24 mouse cellular contexts compared by ENCODE assay signal in the genomic region with DNA sequence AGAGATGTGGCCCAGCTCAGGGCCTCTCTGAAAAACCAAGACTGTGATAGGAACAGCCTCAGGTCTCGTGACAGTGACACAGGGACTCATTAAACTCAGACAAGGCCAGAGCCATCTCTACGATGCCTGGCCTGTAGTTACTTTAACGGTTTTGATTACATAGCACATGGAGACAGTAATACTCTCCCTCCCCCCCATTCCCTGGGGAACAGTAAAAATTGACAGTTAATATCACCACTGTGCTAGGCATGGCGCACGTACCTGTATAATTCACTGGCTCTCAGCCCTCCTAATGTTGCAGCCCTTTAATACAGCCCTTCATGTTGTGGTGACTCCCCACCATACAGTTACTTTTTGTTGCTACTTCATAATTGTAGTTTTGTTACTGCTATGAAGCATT. TPM values are rescaled to one million over a fixed set of nuclear protein-coding genes. Genes with fewer than 3 reads are reported as not detected.
DNase-seq lines count a peak whose midpoint lies in the region; ATAC-seq and TF ChIP-seq lines count a peak whose summit lies in the region.
"Had no signal": no experiment of that assay in that cellular context is flagged by ENCODE, and none has a peak within 500 bp of the region (broad histone marks: within the 10 kb centered on the region; RNA-seq: fewer than 3 reads in every experiment).

No protein-coding gene starts in this region.

- TF ChIP-seq CTCF in forebrain, postnatal 0 days (IDR thresholded peaks at IDR 0.05; ENCODE audit: low read depth), result no peak

- peaks cover 53% of the 10 kb centered on the region for H3K36me3 ChIP-seq in forebrain, embryonic 12.5 days (replicated peaks)
- H3K36me3 ChIP-seq in forebrain, postnatal 0 days (ENCODE audit: insufficient read depth), result peaks cover 49% of the 10 kb centered on the region
- peaks cover 66% of the 10 kb centered on the region for H3K36me3 ChIP-seq in midbrain, embryonic 13.5 days
- H3K36me3 ChIP-seq in midbrain, embryonic 10.5 days, result peaks cover 73% of the 10 kb centered on the region
- peaks cover 45% of the 10 kb centered on the region for H3K36me3 ChIP-seq in hindbrain, embryonic 14.5 days (replicated peaks; ENCODE audit: control insufficient read depth, insufficient read depth)
- peaks cover 71% of the 10 kb centered on the region for H3K36me3 ChIP-seq in neural tube, embryonic 13.5 days

- DNase-seq in forebrain, postnatal 0 days, result no peak
- DNase-seq in midbrain, embryonic 10.5 days (ENCODE audit: low spot score), result no peak
- peak; percentile 46 for DNase-seq in hindbrain, embryonic 14.5 days (ENCODE audit: low spot score)
- DNase-seq in lung, postnatal 10 days, result no peak
- no peak for DNase-seq in adrenal gland, adult 2 months
- DNase-seq: adrenal gland, postnatal 25 days; cerebellum, adult 8-10 months; cerebellum, postnatal 36 days; gastrocnemius, postnatal 36 days; heart, adult 2 months; heart, postnatal 36 days; kidney, adult 2 months; left cerebral cortex, postnatal 4 days; liver, postnatal 0 days; thymus, postnatal 36 days had no signal

- no peaks in the 10 kb centered on the region for H3K27me3 ChIP-seq in forebrain, embryonic 12.5 days
- no peaks in the 10 kb centered on the region for H3K27me3 ChIP-seq in forebrain, postnatal 0 days (ENCODE audit: insufficient read depth, low read length)
- H3K27me3 ChIP-seq in midbrain, embryonic 13.5 days, result no peaks in the 10 kb centered on the region
- H3K27me3 ChIP-seq in midbrain, embryonic 10.5 days (ENCODE audit: low read depth, poor library complexity, severe bottlenecking), result no peaks in the 10 kb centered on the region
- H3K27me3 ChIP-seq in hindbrain, embryonic 14.5 days (ENCODE audit: control insufficient read depth, insufficient read depth, low read length), result no peaks in the 10 kb centered on the region
- H3K27me3 ChIP-seq in neural tube, embryonic 13.5 days, result no peaks in the 10 kb centered on the region
- H3K27me3 ChIP-seq: heart, embryonic 15.5 days; stomach, embryonic 15.5 days had no signal

- no peaks in the 10 kb centered on the region for H3K9me3 ChIP-seq in forebrain, embryonic 12.5 days
- no peaks in the 10 kb centered on the region for H3K9me3 ChIP-seq in forebrain, postnatal 0 days (ENCODE audit: low read length)
- H3K9me3 ChIP-seq in midbrain, embryonic 13.5 days, result no peaks in the 10 kb centered on the region
- no peaks in the 10 kb centered on the region for H3K9me3 ChIP-seq in midbrain, embryonic 10.5 days (replicated peaks)
- no peaks in the 10 kb centered on the region for H3K9me3 ChIP-seq in hindbrain, embryonic 14.5 days (ENCODE audit: control insufficient read depth, low read length)
- H3K9me3 ChIP-seq in neural tube, embryonic 13.5 days, result no peaks in the 10 kb centered on the region
- H3K9me3 ChIP-seq: heart, embryonic 15.5 days; stomach, embryonic 15.5 days had no signal

- H3K9ac ChIP-seq in forebrain, embryonic 12.5 days, result no peak overlapping the region
- H3K9ac ChIP-seq in forebrain, postnatal 0 days, result no peak overlapping the region
- no peak overlapping the region for H3K9ac ChIP-seq in midbrain, embryonic 13.5 days (replicated peaks)
- no peak overlapping the region for H3K9ac ChIP-seq in hindbrain, embryonic 14.5 days
- no peak overlapping the region for H3K9ac ChIP-seq in neural tube, embryonic 13.5 days
- H3K9ac ChIP-seq: heart, embryonic 15.5 days; liver, postnatal 0 days; stomach, embryonic 15.5 days had no signal

- H3K4me3 ChIP-seq in forebrain, embryonic 12.5 days (replicated peaks), result no peak overlapping the region
- no peak overlapping the region for H3K4me3 ChIP-seq in forebrain, postnatal 0 days (ENCODE audit: low read depth, low read length)
- H3K4me3 ChIP-seq in midbrain, embryonic 13.5 days (replicated peaks), result no peak overlapping the region
- H3K4me3 ChIP-seq in midbrain, embryonic 10.5 days, result no peak overlapping the region
- no peak overlapping the region for H3K4me3 ChIP-seq in hindbrain, embryonic 14.5 days (replicated peaks; ENCODE audit: low read length)
- H3K4me3 ChIP-seq in neural tube, embryonic 13.5 days, result no peak overlapping the region
- H3K4me3 ChIP-seq: heart, adult 2 months; heart, embryonic 15.5 days; stomach, embryonic 15.5 days had no signal

- peaks cover 25% of the 10 kb centered on the region for H3K4me1 ChIP-seq in forebrain, embryonic 12.5 days
- H3K4me1 ChIP-seq in forebrain, postnatal 0 days (ENCODE audit: insufficient read depth), result 0 out of 2 replicates have a peak, but pooled peaks cover under 1% of the 10 kb centered on the region
- peaks cover 24% of the 10 kb centered on the region for H3K4me1 ChIP-seq in midbrain, embryonic 13.5 days (replicated peaks)
- no peaks in the 10 kb centered on the region for H3K4me1 ChIP-seq in midbrain, embryonic 10.5 days
- H3K4me1 ChIP-seq in hindbrain, embryonic 14.5 days (replicated peaks; ENCODE audit: control insufficient read depth, insufficient read depth, low read length), result peaks cover 18% of the 10 kb centered on the region
- peaks cover 51% of the 10 kb centered on the region for H3K4me1 ChIP-seq in neural tube, embryonic 13.5 days (replicated peaks)
- H3K4me1 ChIP-seq: stomach, embryonic 15.5 days had no signal

- H3K4me2 ChIP-seq in forebrain, embryonic 12.5 days, result no peak overlapping the region
- H3K4me2 ChIP-seq in forebrain, postnatal 0 days (ENCODE audit: low read depth), result no peak overlapping the region
- H3K4me2 ChIP-seq in midbrain, embryonic 13.5 days (replicated peaks), result no peak overlapping the region
- no peak overlapping the region for H3K4me2 ChIP-seq in hindbrain, embryonic 14.5 days (replicated peaks)
- H3K4me2 ChIP-seq in neural tube, embryonic 13.5 days, result no peak overlapping the region
- H3K4me2 ChIP-seq: heart, embryonic 15.5 days; liver, embryonic 11.5 days; stomach, embryonic 15.5 days had no signal

- peak overlapping the region; percentile 86 for H3K27ac ChIP-seq in forebrain, embryonic 12.5 days
- no peak overlapping the region for H3K27ac ChIP-seq in forebrain, postnatal 0 days (ENCODE audit: low read depth, low read length)
- peak overlapping the region; percentile 71 for H3K27ac ChIP-seq in midbrain, embryonic 13.5 days
- H3K27ac ChIP-seq in midbrain, embryonic 10.5 days (replicated peaks), result no peak overlapping the region
- H3K27ac ChIP-seq in hindbrain, embryonic 14.5 days, result peak overlapping the region; percentile 74
- H3K27ac ChIP-seq in neural tube, embryonic 13.5 days (replicated peaks), result peak overlapping the region; percentile 89
- H3K27ac ChIP-seq: heart, adult 2 months; heart, embryonic 15.5 days; kidney, postnatal 0 days; stomach, embryonic 15.5 days had no signal

- 76% methylated on average over 5 of the region's 5 CpGs for WGBS in forebrain, embryonic 12.5 days
- WGBS in forebrain, postnatal 0 days, result 80% methylated on average over 5 of the region's 5 CpGs
- WGBS in midbrain, embryonic 13.5 days, result 68% methylated on average over 5 of the region's 5 CpGs
- WGBS in midbrain, embryonic 10.5 days, result 96% methylated on average over 5 of the region's 5 CpGs
- WGBS in hindbrain, embryonic 14.5 days, result 44% methylated on average over 5 of the region's 5 CpGs
- 43% methylated on average over 5 of the region's 5 CpGs for WGBS in neural tube, embryonic 13.5 days

- no peak for ATAC-seq in forebrain, embryonic 12.5 days (ENCODE audit: low FRiP score)
- no peak for ATAC-seq in forebrain, postnatal 0 days
- ATAC-seq in midbrain, embryonic 13.5 days, result no peak; the same call in 1 of the 2 replicates
- ATAC-seq in hindbrain, embryonic 14.5 days (ENCODE audit: low FRiP score), result peak; percentile 28; the same call in 1 of the 2 replicates
- ATAC-seq in neural tube, embryonic 13.5 days (ENCODE audit: low read depth), result peak; percentile 70
- ATAC-seq: CD4-positive, CD25-positive, alpha-beta regulatory T cell, adult 4 months; liver, postnatal 0 days; lung, postnatal 0 days had no signal

RNA-seq across cellular contexts. Expression of a gene that starts 52.6 kb away (rescaled TPM):
- polyA plus RNA-seq in forebrain, embryonic 12.5 days (2016; fragmentation: Nextera tagmentation; extraction: Ambion mirVana), result 1.1 and 1.6 TPM in 2 replicates
- total RNA-seq in forebrain, postnatal 0 days (2014; rRNA removed), result 1.8 TPM in 2 replicates
- 0.63 and 1.1 TPM in 2 replicates for polyA plus RNA-seq in forebrain, postnatal 0 days (2015; fragmentation: Nextera tagmentation; extraction: Ambion mirVana)
- 0.90 and 1.0 TPM in 2 replicates for polyA plus RNA-seq in midbrain, embryonic 13.5 days (2015; fragmentation: Nextera tagmentation; extraction: Ambion mirVana)
- 3.5 and 3.8 TPM in 2 replicates for polyA plus RNA-seq in midbrain, embryonic 10.5 days (2016; fragmentation: Nextera tagmentation; extraction: Ambion mirVana)
- polyA plus RNA-seq in hindbrain, embryonic 14.5 days (2014; fragmentation: Nextera tagmentation; extraction: Ambion mirVana), result 1.2 TPM in 2 replicates
- polyA plus RNA-seq in neural tube, embryonic 13.5 days (2015; fragmentation: Nextera tagmentation; extraction: Ambion mirVana), result 1.1 and 2.1 TPM in 2 replicates
- total RNA-seq in adrenal gland, adult 2 months (2021), result 1 to 10 TPM; 6.1 to 7.0 TPM
- 3.1 and 4.3 TPM in 2 replicates for polyA plus RNA-seq in adrenal gland, adult 2 months (2012; rRNA removed)

Comparison
In these comparisons a context has a peak if more than half of its experiments do, and no peak if none do; other contexts are left out.
1. H3K27ac ChIP-seq: peak in forebrain, embryonic 12.5 days (single experiment), midbrain, embryonic 13.5 days (single experiment), hindbrain, embryonic 14.5 days (single experiment) and neural tube, embryonic 13.5 days (single experiment); none in forebrain, postnatal 0 days (single experiment) and midbrain, embryonic 10.5 days (single experiment).
2. ATAC-seq: peak in hindbrain, embryonic 14.5 days (single experiment) and neural tube, embryonic 13.5 days (single experiment); none in forebrain, embryonic 12.5 days (single experiment), forebrain, postnatal 0 days (single experiment) and midbrain, embryonic 13.5 days (single experiment).